Mouse (Mus musculus) lung, postnatal 4 days (tissue): ENCODE measurements at regions not wholly inside any gene's neighbourhood (a gene's known extent, or its start where the extent isn't known, plus 50 kb on each side); places are given as distances from the start of the nearest gene placed in this dataset.
A peak's percentile ranks its signal among the peaks of the same experiment; 100 is the strongest.
"Not testable (repeated sequence)": the region's sequence is repeated elsewhere in the genome, so short reads cannot be mapped to it uniquely, and the experiment has no call there.

Source experiments
- DNase-seq, 2 experiments: peaks; one replicate each; pipeline ENCODE4 v3.0.0; 2021

- DNase-seq, result no peak
These were observed 53.4 kb upstream of the Castor2 start for GRCm38 (mm10) chr5:134046086-134046485.

- not testable (repeated sequence) for DNase-seq
These were observed 56.6 kb upstream of the Castor2 start for GRCm38 (mm10) chr5:134042938-134043337.

GRCm38 (mm10) chr5:134027316-134027966 is 72.1 kb upstream of the Castor2 start:
- no peak for DNase-seq

- no peak for DNase-seq
These were observed 79.7 kb upstream of the Castor2 start for GRCm38 (mm10) chr5:134019651-134020432.

GRCm38 (mm10) chr5:134014257-134015163 is 85.0 kb upstream of the Castor2 start:
- DNase-seq, result peak; percentile 79 to 90

- no peak for DNase-seq
These were observed 86.3 kb upstream of the Castor2 start for GRCm38 (mm10) chr5:134013206-134013605.

- no peak for DNase-seq
These were observed 89.7 kb upstream of the Castor2 start for GRCm38 (mm10) chr5:134009843-134010242.

- peak; percentile 8 to 26 for DNase-seq
These were observed 92.3 kb upstream of the Castor2 start for GRCm38 (mm10) chr5:134007127-134007771.

GRCm38 (mm10) chr5:134006470-134007126 is 92.9 kb upstream of the Castor2 start:
- DNase-seq, result peak; percentile 75 to 81

GRCm38 (mm10) chr5:134006001-134006400 is 93.5 kb upstream of the Castor2 start:
- DNase-seq, result no peak

- no peak for DNase-seq
These were observed 99.4 kb upstream of the Castor2 start for GRCm38 (mm10) chr5:134000100-134000499.

GRCm38 (mm10) chr5:133999698-134000097 is 99.8 kb upstream of the Castor2 start:
- peak in 1 of 2 experiments; percentile 33 for DNase-seq

GRCm38 (mm10) chr5:133991994-133992393 is 107.5 kb upstream of the Castor2 start:
- DNase-seq, result no peak

- DNase-seq, result peak; percentile 18 to 70
These were observed 108.0 kb upstream of the Castor2 start for GRCm38 (mm10) chr5:133991556-133991955.

- no peak for DNase-seq
These were observed 116.1 kb upstream of the Castor2 start for GRCm38 (mm10) chr5:133983249-133983966.

- no peak for DNase-seq
These were observed 129.0 kb upstream of the Castor2 start for GRCm38 (mm10) chr5:133970421-133970914.

- no peak for DNase-seq
These were observed 136.2 kb upstream of the Castor2 start for GRCm38 (mm10) chr5:133963301-133963700.

- DNase-seq, result no peak
These were observed 158.7 kb upstream of the Castor2 start for GRCm38 (mm10) chr5:133940841-133941240.

GRCm38 (mm10) chr5:133940030-133940429 is 159.5 kb upstream of the Castor2 start:
- DNase-seq, result no peak

GRCm38 (mm10) chr5:133937967-133938918 is 161.3 kb upstream of the Castor2 start:
- DNase-seq, result peak in 1 of 2 experiments; percentile 51
